Mouse (Mus musculus) liver, embryonic 12.5 days (tissue): ENCODE data around the gene Cxcr5. TPM values are rescaled to one million over a fixed set of nuclear protein-coding genes. Genes with fewer than 3 reads are reported as not detected.

Source experiments
- polyA plus RNA-seq: library from polyadenylated mRNA; unstranded; fragments of >200 nt; fragmentation: Nextera tagmentation; extraction: Ambion mirVana; gene quantifications from 2 replicates; pipeline ENCODE4 v1.2.1, GENCODE M21; 2016

Gene Cxcr5
- polyA plus RNA-seq, 1 experiment from 2014 or later, result not detected

Other genes with a start within 250 kb of the Cxcr5 start
- gene C2cd2l, start 241.6 kb downstream of the Cxcr5 start, polyA plus RNA-seq, result 12.3 and 13.0 TPM in 2 replicates
- 21.9 and 24.0 TPM in 2 replicates for gene Dpagt1, start 235.9 kb downstream of the Cxcr5 start, polyA plus RNA-seq
- 233 and 239 TPM in 2 replicates for gene H2afx, start 227.2 kb downstream of the Cxcr5 start, polyA plus RNA-seq
- gene Hmbs, start 217.6 kb downstream of the Cxcr5 start, polyA plus RNA-seq, result 1,354 and 1,355 TPM in 2 replicates
- gene Vps11, start 200.2 kb downstream of the Cxcr5 start, polyA plus RNA-seq, result 17.0 and 19.0 TPM in 2 replicates
- gene Hyou1, start 182.4 kb downstream of the Cxcr5 start, polyA plus RNA-seq, result 24.4 and 26.4 TPM in 2 replicates
- gene Slc37a4, start 165.0 kb downstream of the Cxcr5 start, polyA plus RNA-seq, result 19.7 and 21.1 TPM in 2 replicates
- 1,783 and 1,792 TPM in 2 replicates for gene Rps25, start 154.7 kb downstream of the Cxcr5 start, polyA plus RNA-seq
- gene Trappc4, start 154.3 kb downstream of the Cxcr5 start, polyA plus RNA-seq, result 77.7 and 79.9 TPM in 2 replicates
- gene Ccdc84, start 143.3 kb downstream of the Cxcr5 start, polyA plus RNA-seq, result 16.8 and 18.6 TPM in 2 replicates
- not detected in 2 replicates for gene Foxr1, start 120.7 kb downstream of the Cxcr5 start, polyA plus RNA-seq
- gene Upk2, start 106.9 kb downstream of the Cxcr5 start, polyA plus RNA-seq, result not detected in 2 replicates
- 2.5 and 2.7 TPM in 2 replicates for gene Bcl9l, start 79.1 kb downstream of the Cxcr5 start, polyA plus RNA-seq
- 9.3 and 10.0 TPM in 2 replicates for gene Ddx6, start 43.0 kb upstream of the Cxcr5 start, polyA plus RNA-seq
- gene Treh, start 111.4 kb upstream of the Cxcr5 start, polyA plus RNA-seq, result not detected in 2 replicates
- 5.2 and 6.5 TPM in 2 replicates for gene Phldb1, start 173.3 kb upstream of the Cxcr5 start, polyA plus RNA-seq
- gene Arcn1, start 206.0 kb upstream of the Cxcr5 start, polyA plus RNA-seq, result 127 TPM in 2 replicates
- 24.3 and 24.7 TPM in 2 replicates for gene Ift46, start 206.0 kb upstream of the Cxcr5 start, polyA plus RNA-seq
- 0.81 and 1.6 TPM in 2 replicates for gene Tmem25, start 237.4 kb upstream of the Cxcr5 start, polyA plus RNA-seq
- 11.6 and 12.3 TPM in 2 replicates for gene Ttc36, start 241.2 kb upstream of the Cxcr5 start, polyA plus RNA-seq